Mouse (Mus musculus) kidney, postnatal 36 days (tissue): Measurements from ENCODE around the gene Dlgap5.

Experiments
- DNase-seq, 2 experiments: peaks; one replicate each; pipeline ENCODE4 v3.0.0; 2021 to 2022; ENCODE audit warnings: mixed read lengths in 2 of 2

Gene Dlgap5

GRCm38 (mm10) chr14:47346715-47347114 lies 71.5 kb downstream of the Dlgap5 start:
- DNase-seq, result no peak

DNA sequence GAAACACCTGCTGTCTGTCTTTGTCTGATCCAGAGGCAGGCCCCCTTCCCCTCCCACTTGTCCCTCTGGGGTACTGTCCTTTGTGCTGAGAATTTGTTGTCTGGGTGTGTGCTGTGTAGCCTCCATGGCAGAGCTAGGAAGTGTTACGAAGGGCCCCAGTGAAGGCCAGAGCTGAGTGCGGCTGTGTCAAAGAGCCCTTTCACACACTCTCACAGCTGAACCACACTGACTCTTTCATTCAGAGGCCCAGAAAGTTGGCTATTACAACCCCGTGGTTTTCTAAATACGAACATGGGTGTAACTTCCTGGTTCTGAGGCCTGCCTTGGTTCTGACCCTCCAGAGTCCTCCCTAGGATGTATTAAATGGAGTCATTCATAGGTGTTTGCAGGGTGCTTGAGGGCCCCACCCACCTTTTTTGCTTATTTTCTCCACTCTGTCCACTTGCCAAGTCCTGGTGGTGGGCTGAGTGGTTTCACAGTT lies 76.4 kb downstream of the Dlgap5 start:
- no peak for DNase-seq

GRCm38 (mm10) chr14:47340231-47340925 lies 77.8 kb downstream of the Dlgap5 start:
- DNase-seq, result no peak
